Mouse (Mus musculus) midbrain, embryonic 16.5 days (tissue): ENCODE measurements at regions not wholly inside any gene's neighbourhood (a gene's known extent, or its start where the extent isn't known, plus 50 kb on each side); places are given as distances from the start of the nearest gene placed in this dataset.
"Not testable (repeated sequence)": the region's sequence is repeated elsewhere in the genome, so short reads cannot be mapped to it uniquely, and the experiment has no call there.

Experiments
- ATAC-seq: fragments of 200-750 bp; cut with Nextera tagmentation; 2 replicates; pipeline ENCODE4 v1.8.0; 2017; ENCODE audit warnings: moderate TSS enrichment
- H3K27ac ChIP-seq: fragments of 300-500 bp; sonication (generic); 2 replicates; pipeline ENCODE4 v1.5.1; 2014; ENCODE audit warnings: mild to moderate bottlenecking, low read length, mixed read lengths
- H3K27me3 ChIP-seq: fragments of 300-500 bp; sonication (generic); 2 replicates; pipeline ENCODE4 v1.6.1; 2014; ENCODE audit warnings: low read depth, low read length, mixed read lengths; ENCODE audit not compliant: control insufficient read depth, insufficient read depth
- H3K36me3 ChIP-seq: fragments of 300-500 bp; sonication (generic); 2 replicates; pipeline ENCODE4 v1.6.1; 2014; ENCODE audit warnings: mild to moderate bottlenecking, low read length, moderate library complexity, mixed read lengths; ENCODE audit not compliant: control insufficient read depth, insufficient read depth
- H3K4me1 ChIP-seq: fragments of 300-500 bp; sonication (generic); 2 replicates; pipeline ENCODE4 v1.6.1; 2014; ENCODE audit warnings: mild to moderate bottlenecking, low read length, mixed read lengths; ENCODE audit not compliant: control insufficient read depth, insufficient read depth
- H3K4me2 ChIP-seq: fragments of 300-500 bp; sonication (generic); 2 replicates; pipeline ENCODE4 v1.6.1; 2014; ENCODE audit warnings: mild to moderate bottlenecking, low read length, mixed read lengths
- H3K4me3 ChIP-seq: fragments of 300-500 bp; sonication (generic); 2 replicates; pipeline ENCODE4 v1.5.1; 2014; ENCODE audit warnings: low read depth, mild to moderate bottlenecking, low read length, moderate library complexity, mixed read lengths
- H3K9ac ChIP-seq: fragments of 300-500 bp; sonication (generic); 2 replicates; pipeline ENCODE4 v1.6.1; 2014; ENCODE audit warnings: low read depth, low read length, mixed read lengths
- H3K9me3 ChIP-seq: fragments of 300-500 bp; sonication (generic); replicated peaks from 2 replicates; pipeline ENCODE4 v1.6.1; 2014; ENCODE audit warnings: mild to moderate bottlenecking, low read length, mixed read lengths; ENCODE audit not compliant: control insufficient read depth, poor library complexity, severe bottlenecking
- WGBS: fragments of 180-500 bp; shearing (Covaris S2); extraction: QIAGEN DNeasy Blood & Tissue Kit; methylation state at CpG from one replicate; pipeline ENCODE4 v1.1.7; 2014; 5-methylcytosine and 5-hydroxymethylcytosine counted together

DNA sequence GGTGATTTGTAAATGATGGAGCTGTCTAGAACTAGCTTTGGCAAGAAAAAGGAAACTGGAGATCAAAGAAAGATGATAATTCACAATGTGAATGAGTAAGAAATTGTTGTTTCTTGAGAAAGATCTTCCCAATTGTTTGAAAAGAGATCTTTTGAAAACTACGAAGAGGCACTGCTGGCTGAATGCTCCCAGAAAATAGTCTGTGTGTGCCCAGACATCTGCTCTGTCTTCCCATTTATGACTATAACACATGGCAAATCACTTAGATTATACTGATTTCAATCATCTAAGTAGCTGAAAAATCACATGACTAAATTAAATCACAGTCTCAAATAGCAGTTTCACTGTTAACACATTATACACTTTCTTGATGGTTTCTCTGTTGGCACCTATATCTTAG, 434.2 kb upstream of the Sema6d start:
- H3K9me3 ChIP-seq, result no peaks in the 10 kb centered on the region

DNA sequence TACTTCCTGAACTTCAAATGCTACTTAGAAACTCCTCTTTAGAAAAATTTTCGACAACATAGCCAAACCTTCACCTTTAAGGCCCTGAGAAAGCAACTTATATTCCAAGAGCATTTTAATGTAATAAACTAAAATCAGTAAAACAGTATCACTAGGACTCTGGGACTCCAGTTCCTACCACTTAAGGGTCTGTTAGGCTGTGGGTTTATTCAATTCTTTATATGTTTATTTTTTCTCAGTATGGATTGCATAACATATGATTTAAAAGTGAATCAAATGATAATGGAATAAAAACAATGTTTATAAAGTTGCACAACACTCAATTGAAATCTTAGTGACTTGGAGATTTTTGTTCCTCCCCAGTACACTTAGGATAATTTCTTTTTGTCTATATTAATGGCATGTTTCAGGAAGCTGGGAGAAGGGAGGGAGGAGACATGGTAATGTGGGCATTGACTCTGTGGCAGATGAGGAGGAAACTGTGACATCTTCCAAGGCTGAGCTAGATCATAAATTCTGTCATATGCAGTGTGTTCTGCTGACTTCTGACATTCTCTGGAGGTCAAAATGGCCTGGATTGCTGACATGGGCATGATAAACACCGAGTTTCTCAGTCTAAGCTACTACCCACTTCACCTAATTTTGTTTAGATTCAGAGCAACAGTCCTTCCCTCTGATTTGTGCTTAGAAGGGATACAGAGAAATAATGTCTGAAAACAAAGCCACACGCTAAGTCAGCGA, 401.3 kb upstream of the Sema6d start:
- ATAC-seq, result no peak
- 71% methylated on average over 4 of the region's 4 CpGs for WGBS
- Histone ChIP-seq H3K9ac (no peak overlapping the region), H3K4me1 (no peaks in the 10 kb centered on the region), H3K36me3 (no peaks in the 10 kb centered on the region), H3K4me2 (no peak overlapping the region), H3K27ac (no peak overlapping the region), H3K9me3 (no peaks in the 10 kb centered on the region), H3K27me3 (no peaks in the 10 kb centered on the region), H3K4me3 (no peak overlapping the region)

More for the DNA sequence above, 434.2 kb upstream of the Sema6d start:
- H3K4me2 ChIP-seq, result no peak overlapping the region
- H3K36me3 ChIP-seq, result no peaks in the 10 kb centered on the region
- no peaks in the 10 kb centered on the region for H3K27me3 ChIP-seq
- 85% methylated on average over 1 of the region's 1 CpGs for WGBS
- no peak overlapping the region for H3K27ac ChIP-seq
- no peak overlapping the region for H3K4me3 ChIP-seq
- no peak for ATAC-seq
- no peaks in the 10 kb centered on the region for H3K4me1 ChIP-seq
- no peak overlapping the region for H3K9ac ChIP-seq

DNA sequence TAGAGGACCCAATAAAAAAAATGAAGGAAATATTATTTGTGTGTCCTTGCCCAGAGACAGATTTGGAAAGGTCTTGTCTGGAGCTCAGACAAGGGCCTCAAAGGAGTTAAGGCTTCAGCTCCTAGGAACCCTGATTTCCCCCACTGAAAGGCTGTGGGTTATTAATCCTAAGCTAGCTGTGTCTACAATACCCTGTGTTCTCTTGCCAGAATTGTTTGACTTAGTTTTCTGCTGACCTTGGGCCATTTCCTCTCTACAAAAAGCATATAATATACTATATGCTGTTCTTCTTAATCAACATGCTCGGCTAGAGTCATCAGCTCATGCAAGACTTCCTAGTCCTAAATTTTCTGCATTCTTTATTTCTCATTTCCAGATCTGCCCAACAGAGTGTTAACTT, 400.0 kb upstream of the Sema6d start:
- no peaks in the 10 kb centered on the region for H3K27me3 ChIP-seq
- H3K4me2 ChIP-seq, result no peak overlapping the region
- WGBS, result 90% methylated on average over 1 of the region's 1 CpGs
- no peaks in the 10 kb centered on the region for H3K36me3 ChIP-seq
- H3K27ac ChIP-seq, result no peak overlapping the region
- no peak for ATAC-seq
- H3K4me1 ChIP-seq, result no peaks in the 10 kb centered on the region
- H3K9ac ChIP-seq, result no peak overlapping the region
- no peaks in the 10 kb centered on the region for H3K9me3 ChIP-seq
- no peak overlapping the region for H3K4me3 ChIP-seq

DNA sequence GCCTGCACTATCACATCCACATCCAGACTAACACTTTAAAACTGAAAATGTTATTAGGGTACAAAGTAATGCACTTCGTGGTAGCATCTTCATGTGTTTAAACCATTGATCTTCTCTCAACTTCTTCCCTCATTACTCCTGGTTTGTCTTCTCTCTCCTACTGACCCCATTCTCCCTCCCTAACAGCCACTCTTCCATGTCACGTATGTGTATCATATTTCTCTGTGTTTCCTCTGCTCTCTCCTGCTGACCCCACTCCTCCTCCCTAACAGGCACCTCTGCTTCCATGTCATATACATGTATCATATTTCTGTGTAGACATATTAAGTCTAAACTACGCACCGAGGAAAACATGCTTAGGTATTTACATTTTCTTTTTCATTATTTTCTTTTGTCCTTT, 350.1 kb upstream of the Sema6d start:
- Histone ChIP-seq H3K9ac (no peak overlapping the region), H3K4me1 (no peaks in the 10 kb centered on the region), H3K27ac (no peak overlapping the region), H3K9me3 (no peaks in the 10 kb centered on the region), H3K4me3 (no peak overlapping the region), H3K36me3 (no peaks in the 10 kb centered on the region), H3K4me2 (no peak overlapping the region), H3K27me3 (no peaks in the 10 kb centered on the region)
- whole genome bisulfite sequencing, result 85% methylated on average over 4 of the region's 4 CpGs
- no peak for ATAC-seq

DNA sequence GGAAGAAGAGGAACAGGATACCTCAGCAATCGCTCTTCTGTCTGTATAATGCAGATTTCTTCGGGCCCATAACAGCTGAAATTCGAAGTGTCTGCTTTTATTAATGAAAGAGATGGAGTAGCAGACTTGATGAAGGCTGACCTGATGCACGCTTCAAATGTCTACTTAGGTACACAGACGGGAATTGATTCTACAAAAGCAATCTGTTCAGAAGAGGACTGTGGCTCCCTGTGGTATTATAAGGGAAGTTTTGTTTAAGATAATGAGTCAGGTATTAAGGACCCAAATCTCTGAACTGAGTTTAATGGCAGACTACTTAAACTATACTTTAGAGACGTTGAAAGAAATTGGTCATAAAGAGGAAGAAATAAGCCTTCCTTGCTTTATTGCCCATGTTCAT, 349.2 kb upstream of the Sema6d start:
- Histone ChIP-seq H3K4me3 (no peak overlapping the region), H3K27me3 (no peaks in the 10 kb centered on the region), H3K9me3 (no peaks in the 10 kb centered on the region), H3K27ac (no peak overlapping the region), H3K36me3 (no peaks in the 10 kb centered on the region), H3K4me1 (no peaks in the 10 kb centered on the region), H3K9ac (no peak overlapping the region), H3K4me2 (no peak overlapping the region)
- WGBS, result 74% methylated on average over 6 of the region's 6 CpGs
- no peak for ATAC-seq

DNA sequence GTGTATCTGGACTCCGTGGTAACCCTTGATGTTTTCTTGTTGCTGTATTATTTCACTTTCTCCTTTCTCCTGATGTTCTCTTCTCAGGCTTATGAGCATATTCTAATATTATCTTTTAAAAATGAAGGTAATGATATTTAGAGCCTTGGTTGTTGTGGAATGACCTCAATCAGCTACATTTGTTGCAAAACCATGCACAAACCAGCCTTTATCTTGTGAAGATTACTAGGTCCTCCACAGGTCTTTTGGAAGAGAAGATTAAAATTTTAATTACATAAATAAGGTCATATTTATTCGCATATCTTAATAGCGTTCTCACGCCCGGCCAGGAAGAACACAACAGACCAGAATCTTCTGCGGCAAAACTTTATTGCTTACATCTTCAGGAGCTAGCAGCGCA, 335.5 kb upstream of the Sema6d start:
- Histone ChIP-seq H3K4me1 (no peaks in the 10 kb centered on the region), H3K4me2 (peak overlapping the region; percentile 40), H3K9ac (no peak overlapping the region), H3K27me3 (no peaks in the 10 kb centered on the region), H3K36me3 (no peaks in the 10 kb centered on the region), H3K4me3 (peak overlapping the region; percentile 27), H3K9me3 (no peaks in the 10 kb centered on the region), H3K27ac (no peak overlapping the region)
- WGBS, result 68% methylated on average over 7 of the region's 7 CpGs
- no peak for ATAC-seq

DNA sequence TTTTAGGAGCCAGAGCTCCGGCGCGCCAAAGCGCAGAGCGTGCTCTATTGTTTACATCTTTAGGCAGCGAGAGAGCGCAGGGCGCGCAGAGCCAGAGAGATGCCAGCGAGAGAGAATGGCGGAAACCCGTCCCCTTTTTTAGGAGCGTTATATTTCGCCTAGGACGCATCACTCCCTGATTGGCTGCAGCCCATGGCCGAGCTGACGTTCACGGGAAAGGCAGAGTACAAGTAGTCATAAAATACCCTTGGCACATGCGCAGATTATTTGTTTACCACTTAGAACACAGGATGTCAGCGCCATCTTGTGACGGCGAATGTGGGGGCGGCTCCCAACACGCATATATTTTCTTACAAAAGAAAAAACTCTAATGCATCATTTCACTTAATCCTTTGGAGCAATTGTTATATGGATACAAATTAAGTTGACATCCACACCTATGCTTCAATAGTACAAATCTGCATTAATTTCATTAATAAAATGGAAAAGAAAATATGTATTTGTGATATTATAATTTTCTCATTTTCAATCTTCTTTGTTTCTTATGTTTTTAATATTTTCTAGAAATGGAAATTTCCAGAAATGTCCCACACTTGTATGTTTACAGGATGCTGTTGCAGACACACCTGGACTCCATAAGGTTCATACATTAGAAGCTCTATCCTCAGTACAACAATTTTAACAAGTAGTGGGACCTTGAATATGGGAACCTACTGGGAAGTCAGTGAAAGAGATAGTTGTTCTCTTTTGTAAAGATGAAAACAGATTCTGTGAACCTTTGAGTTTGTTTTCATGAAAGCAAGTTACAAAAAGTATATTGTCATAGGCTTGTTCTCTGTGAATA, 334.9 kb upstream of the Sema6d start:
- H3K27me3 ChIP-seq, H3K36me3 ChIP-seq, H3K9ac ChIP-seq, H3K4me1 ChIP-seq, H3K4me2 ChIP-seq, H3K9me3 ChIP-seq, H3K27ac ChIP-seq: not testable (repeated sequence)
- peak; percentile 28; the same call in 1 of the 2 replicates for ATAC-seq
- WGBS, result 41% methylated on average over 11 of the region's 24 CpGs
- H3K4me3 ChIP-seq, result peak overlapping the region; percentile 27

DNA sequence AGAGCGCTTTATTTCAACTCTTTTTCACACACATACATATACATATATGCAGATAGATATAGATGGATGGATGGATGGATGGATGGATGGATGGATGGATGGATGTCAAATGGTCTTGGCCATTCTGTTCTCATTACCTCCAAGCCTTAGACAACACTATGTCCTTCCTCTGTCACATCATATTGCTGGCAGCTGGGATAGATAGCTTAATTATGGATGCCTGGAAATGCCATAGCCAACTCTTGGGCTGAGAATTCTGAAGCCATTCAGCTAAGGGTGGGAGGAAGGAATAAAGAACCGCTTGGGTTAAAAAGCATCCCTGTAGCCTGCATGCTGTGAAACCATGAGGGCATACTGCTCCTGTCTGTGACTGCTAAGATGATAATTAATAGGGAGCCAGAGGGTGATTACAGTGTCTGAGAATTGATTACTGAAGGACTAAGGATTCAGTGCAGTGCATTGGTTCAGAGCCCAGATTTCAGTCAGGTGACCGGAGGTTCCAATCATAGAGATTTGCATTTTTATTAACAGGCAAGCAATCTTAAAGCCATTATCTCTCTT, 290.5 kb upstream of the Sema6d start:
- Histone ChIP-seq H3K4me2 (no peak overlapping the region), H3K9ac (no peak overlapping the region), H3K27ac (peak overlapping the region; percentile 22; the same call in 1 of the 2 replicates), H3K27me3 (no peaks in the 10 kb centered on the region), H3K4me3 (no peak overlapping the region), H3K36me3 (no peaks in the 10 kb centered on the region), H3K9me3 (no peaks in the 10 kb centered on the region), H3K4me1 (peaks cover 4% of the 10 kb centered on the region; the same call in 1 of the 2 replicates)
- 60% methylated on average over 3 of the region's 3 CpGs for WGBS
- ATAC-seq, result peak; percentile 70

DNA sequence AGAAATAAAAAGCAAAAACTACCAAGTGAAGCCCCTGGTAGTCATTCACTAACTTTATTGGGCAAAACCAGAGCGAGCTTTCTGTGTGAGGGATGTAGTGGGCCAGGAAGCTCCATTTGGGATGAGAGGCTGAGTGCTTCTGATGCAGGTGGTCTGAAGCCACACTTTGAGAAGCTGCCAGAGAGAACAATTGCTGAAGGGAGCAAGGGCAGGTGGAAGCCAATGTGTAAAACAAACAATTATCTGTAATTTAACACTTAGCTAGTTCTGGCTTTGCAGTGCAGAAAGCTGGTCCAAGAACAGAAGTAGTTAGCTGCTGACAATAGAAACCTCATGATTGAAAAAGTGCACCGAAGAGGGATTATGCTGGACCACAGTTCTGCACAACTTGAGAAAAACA, 284.1 kb upstream of the Sema6d start:
- Histone ChIP-seq H3K9ac (no peak overlapping the region), H3K27me3 (no peaks in the 10 kb centered on the region), H3K36me3 (no peaks in the 10 kb centered on the region), H3K4me3 (no peak overlapping the region), H3K4me2 (no peak overlapping the region), H3K27ac (no peak overlapping the region), H3K4me1 (no peaks in the 10 kb centered on the region), H3K9me3 (no peaks in the 10 kb centered on the region)
- 76% methylated on average over 2 of the region's 2 CpGs for WGBS
- no peak for ATAC-seq
